Mouse (Mus musculus) frontal cortex, postnatal 25 days (tissue): ENCODE measurements around the gene Grm1.

ENCODE experiments used
- DNase-seq, 2 experiments: peaks; one replicate each; pipeline ENCODE4 v3.0.0; 2022; ENCODE audit warnings: low spot score in 2 of 2

Gene Grm1

GRCm38 (mm10) chr10:10831141-10831540 is 251.0 kb downstream of the Grm1 start:
- DNase-seq: no peak

DNA sequence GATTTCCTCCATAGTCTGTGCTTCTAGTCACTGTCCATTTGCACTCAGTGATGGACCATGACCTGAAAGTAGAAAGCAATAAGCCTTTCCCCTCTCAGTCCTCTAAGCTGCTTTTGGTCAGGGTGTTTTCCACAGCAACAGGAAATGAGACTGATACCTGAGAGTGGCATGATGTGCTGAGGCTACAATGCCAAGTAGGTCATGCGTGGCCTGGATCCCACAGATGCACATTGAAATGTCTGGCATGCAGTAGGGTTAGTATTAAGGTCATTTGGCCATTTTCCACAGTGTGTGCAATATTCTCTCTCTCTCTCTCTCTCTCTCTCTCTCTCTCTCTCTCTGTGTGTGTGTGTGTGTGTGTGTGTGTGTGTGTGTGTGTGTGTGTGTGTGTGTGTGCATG is 254.8 kb downstream of the Grm1 start:
- DNase-seq: no peak

DNA sequence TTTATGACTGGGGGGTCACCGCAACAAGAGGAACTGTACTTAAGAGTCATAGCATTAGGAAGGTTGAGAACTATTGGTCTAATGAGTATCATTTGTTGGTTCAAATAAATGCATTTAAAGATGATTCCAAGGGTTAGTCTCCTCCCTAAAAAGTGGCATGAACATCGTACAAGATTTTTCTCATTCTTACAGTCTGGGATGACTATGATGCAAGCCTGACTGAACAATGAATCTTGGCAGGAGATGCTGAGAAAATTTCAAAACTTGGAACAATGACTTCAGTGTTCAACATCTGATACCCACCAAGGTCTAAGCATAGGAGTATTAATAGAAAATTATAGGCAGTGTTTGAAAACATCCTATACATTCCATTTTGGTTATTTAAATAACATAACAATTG is 264.1 kb downstream of the Grm1 start:
- DNase-seq: no peak

DNA sequence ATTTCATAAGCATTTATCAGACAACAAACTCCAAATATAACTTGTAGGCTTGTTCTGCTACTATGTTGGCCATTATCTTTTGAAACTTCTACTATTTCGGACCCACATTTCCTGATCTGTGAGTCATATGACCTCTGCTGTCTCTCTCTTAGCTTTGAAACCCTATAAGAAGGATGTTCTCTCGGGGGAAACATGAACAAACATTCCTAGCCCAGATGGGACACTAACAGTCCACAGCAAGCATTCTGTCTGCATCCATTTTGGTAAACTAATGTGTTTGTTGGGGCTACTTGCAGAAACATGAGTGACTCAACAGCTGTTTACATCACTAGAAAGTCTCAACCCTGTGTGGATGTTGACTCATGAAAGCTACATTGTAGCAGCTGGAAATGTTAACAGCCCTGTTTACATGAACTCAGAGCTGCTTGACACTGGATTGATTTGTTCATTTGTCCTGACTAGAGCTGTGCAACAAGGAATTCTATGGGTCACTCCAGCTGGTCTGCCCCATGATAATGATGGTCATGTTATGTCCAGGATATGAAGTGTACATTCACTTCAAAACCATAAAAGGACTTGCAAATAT is 267.4 kb downstream of the Grm1 start:
- no peak for DNase-seq

GRCm38 (mm10) chr10:10812750-10813711 is 269.1 kb downstream of the Grm1 start:
- DNase-seq: peak; percentile 13 to 57

- DNase-seq: no peak
These were observed 272.4 kb downstream of the Grm1 start for GRCm38 (mm10) chr10:10809777-10810176.

- DNase-seq: no peak
These were observed 286.8 kb downstream of the Grm1 start for GRCm38 (mm10) chr10:10795321-10795720.

GRCm38 (mm10) chr10:10790458-10790857 is 291.7 kb downstream of the Grm1 start:
- DNase-seq: no peak

DNA sequence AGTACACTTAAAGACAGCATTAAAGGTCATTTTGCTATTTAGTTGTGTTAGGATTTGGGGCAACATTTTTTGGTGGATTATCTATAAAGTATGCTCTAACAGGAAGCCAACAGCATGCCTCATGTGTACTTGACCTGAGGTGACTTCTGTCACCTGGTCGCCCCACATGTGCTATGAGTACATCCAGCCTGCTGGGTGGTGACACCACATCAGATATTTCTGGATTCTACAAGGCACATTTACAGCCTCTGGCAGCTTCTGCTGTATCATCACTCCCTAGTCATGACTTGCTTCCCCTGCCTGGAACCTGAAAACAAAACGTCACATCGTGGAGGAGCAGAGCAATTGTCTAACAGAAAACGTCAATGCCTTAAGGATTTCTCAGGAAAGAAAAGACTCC is 292.2 kb downstream of the Grm1 start:
- no peak for DNase-seq

GRCm38 (mm10) chr10:10787906-10788416 is 294.2 kb downstream of the Grm1 start:
- no peak for DNase-seq

- no peak for DNase-seq
These were observed 297.0 kb downstream of the Grm1 start for GRCm38 (mm10) chr10:10785122-10785521.

DNA sequence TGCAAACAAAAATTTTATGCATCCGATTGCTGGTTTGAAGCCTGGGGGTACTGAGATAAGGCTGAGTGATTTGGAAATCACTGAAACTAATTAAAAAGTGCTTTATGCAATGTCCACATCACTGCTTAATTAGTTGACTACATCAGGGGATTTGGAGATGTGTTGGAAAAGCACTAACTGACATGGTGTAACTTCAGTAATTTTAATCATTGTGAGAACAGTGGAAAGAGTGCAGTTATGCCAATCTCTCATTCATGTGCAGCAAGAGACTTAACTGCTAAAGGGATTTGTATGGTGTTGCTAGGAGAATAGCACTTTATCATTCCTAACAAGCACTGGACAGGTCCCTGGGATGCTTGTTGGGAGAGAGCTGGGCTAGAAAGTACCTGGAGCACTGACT is 307.3 kb downstream of the Grm1 start:
- no peak for DNase-seq

GRCm38 (mm10) chr10:10763015-10763414 is 319.1 kb downstream of the Grm1 start:
- no peak for DNase-seq

- no peak for DNase-seq
These were observed 320.9 kb downstream of the Grm1 start for GRCm38 (mm10) chr10:10761274-10761673.

- no peak for DNase-seq
These were observed 321.4 kb downstream of the Grm1 start for GRCm38 (mm10) chr10:10760801-10761200.

DNA sequence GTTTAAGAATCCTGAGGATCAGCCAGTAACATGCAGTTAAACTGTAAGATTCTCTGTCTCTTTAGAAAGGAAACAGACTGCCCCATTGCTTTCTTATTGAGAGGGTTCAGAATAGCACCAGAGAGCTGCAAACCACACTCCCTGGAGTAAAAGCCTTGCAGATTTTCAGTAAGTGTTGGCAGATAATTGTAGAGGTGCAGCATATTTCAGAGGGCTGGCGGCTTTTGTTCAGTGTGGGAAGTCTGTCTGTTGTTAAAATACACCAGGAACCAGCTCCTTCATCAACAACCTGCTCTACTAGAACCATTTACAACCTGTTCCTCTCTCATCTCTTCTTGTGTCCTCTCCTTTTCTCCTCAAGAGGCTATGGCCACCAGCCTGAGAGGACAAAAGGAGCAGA is 331.1 kb downstream of the Grm1 start:
- DNase-seq: no peak

- DNase-seq: no peak
These were observed 338.1 kb downstream of the Grm1 start for GRCm38 (mm10) chr10:10744097-10744496.

DNA sequence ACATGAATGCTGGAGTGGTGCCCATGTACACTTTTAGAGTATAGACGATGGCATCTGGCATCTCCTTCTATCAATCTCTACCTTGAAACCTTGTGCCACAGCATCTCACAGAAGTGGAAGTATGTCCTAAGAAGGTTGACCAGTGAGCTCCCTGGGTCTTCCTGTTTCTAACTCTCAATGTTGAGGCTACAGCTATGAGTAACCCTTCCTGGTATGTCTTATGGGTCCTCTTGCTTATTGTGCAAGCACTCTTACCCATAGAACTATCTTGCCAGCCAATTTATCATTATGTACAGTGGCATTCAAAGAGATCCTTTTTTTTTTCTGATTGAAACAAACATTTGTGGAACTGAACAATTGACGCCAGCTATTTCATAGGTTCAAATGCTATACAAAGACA is 340.0 kb downstream of the Grm1 start:
- DNase-seq: no peak

DNA sequence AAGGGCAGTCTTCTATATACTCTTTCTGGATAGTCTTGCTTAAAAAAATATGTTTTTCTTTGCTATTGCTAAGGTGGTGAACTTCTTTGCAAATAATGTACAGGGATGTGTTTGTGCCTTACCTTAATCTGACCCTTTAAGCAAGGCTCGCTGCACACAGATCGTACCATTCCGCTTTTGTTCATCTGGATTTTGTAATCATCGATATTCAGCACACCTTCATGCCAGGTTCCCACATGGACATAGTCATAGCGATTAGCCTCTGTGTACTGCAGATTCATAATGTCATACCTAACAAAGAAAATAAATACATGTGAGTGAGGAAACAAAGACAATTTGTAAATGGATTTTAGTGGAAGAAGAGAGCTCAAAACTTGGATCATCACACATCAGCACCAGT is 340.8 kb downstream of the Grm1 start:
- no peak for DNase-seq

GRCm38 (mm10) chr10:10740729-10741128 is 341.4 kb downstream of the Grm1 start:
- DNase-seq: no peak

DNA sequence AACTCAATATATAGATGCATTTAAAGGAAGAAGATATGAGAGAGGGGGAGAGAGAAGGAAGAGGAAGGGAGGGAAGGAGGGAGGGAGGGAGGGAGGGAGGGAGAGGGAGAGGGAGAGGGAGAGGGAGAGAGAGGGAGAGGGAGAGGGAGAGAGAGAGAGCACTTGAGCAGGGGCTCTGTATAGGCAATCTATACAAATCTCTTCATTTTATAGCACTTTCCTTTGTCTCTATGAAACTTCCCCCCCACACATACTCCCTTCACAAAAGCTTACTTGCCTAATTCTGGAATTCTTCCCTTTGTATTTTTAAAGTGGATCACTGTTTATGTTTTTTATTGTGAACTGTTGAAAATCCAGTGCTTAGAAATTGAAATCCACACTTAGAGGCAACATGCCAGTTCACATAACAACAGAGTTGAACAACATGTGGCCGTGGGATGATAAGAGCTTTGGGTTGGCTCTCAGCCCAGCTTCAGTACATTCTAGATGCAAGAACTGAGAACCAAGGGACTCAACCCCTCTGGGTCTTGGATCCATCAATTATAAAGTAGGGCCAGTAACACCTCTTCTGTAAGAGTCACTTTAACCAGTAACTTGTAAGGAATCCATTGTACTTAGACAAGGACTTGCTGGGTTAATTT is 345.0 kb downstream of the Grm1 start:
- DNase-seq: no peak

- no peak for DNase-seq
These were observed 347.6 kb downstream of the Grm1 start for GRCm38 (mm10) chr10:10734561-10734960.

DNA sequence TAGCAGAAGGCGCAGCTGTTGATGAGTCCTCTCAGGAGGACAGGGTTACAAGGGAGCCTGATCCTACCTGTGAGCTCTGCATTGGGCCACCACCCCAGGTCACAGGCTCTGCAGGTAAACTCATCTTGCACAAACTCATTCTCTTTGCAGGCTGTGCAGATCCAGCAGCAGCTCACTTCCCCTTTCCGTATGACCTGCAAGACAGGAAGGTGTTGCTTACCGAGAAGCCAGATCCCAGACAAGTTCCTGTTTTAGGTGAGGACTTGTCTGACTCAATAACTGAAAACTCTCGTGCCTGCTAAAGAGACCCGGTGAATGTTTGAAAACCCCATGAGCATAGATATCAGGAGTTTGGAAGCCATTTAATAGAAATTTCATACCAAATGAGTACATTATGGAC is 349.1 kb downstream of the Grm1 start:
- DNase-seq: no peak
